Mouse (Mus musculus) myocyte (in vitro differentiated cells): ENCODE measurements around the gene Sf3b3.

Experiments
- MAX ChIP-seq: IDR thresholded peaks from one replicate; pipeline ENCODE4 v1.6.1; 2011; ENCODE audit warnings: low read depth, mild to moderate bottlenecking, control low read depth
- MYOD1 ChIP-seq, 3 experiments: IDR thresholded peaks; one replicate each; pipeline ENCODE4 v1.6.1; 2011; ENCODE audit warnings: control low read depth in 2 of 3, low read depth in 2 of 3, mild to moderate bottlenecking in 2 of 3, moderate library complexity in 1 of 3; ENCODE audit not compliant: insufficient read length in 2 of 3, control insufficient read depth in 1 of 3
- MYOG ChIP-seq, 3 experiments: IDR thresholded peaks; one replicate each; pipeline ENCODE4 v1.6.1; 2011; ENCODE audit warnings: control low read depth in 2 of 3, low read depth in 2 of 3, mild to moderate bottlenecking in 2 of 3; ENCODE audit not compliant: insufficient read length in 2 of 3, control insufficient read depth in 1 of 3, insufficient read depth in 1 of 3
- POLR2A ChIP-seq: IDR thresholded peaks from one replicate; pipeline ENCODE4 v1.6.1; 2011; ENCODE audit warnings: low read depth, mild to moderate bottlenecking, control low read depth, moderate library complexity; ENCODE audit not compliant: insufficient read length
- TCF12 ChIP-seq: IDR thresholded peaks from one replicate; pipeline ENCODE4 v1.6.1; 2011; ENCODE audit warnings: mild to moderate bottlenecking, control low read depth; ENCODE audit not compliant: poor library complexity, insufficient read depth, severe bottlenecking
- USF1 ChIP-seq: IDR thresholded peaks from one replicate; pipeline ENCODE4 v1.6.1; 2011; ENCODE audit warnings: low read depth, mild to moderate bottlenecking, control low read depth, moderate library complexity

- no peak for TF ChIP-seq POLR2A
- TF ChIP-seq MYOD1 (IDR thresholded peaks at IDR 0.05; ENCODE audit: control insufficient read depth in 1 of 3, insufficient read length in 2 of 3, low read depth in 2 of 3) = no peak
- TF ChIP-seq USF1 = no peak
- TF ChIP-seq TCF12 = no peak
- no peak for TF ChIP-seq MAX
- TF ChIP-seq MYOG (IDR thresholded peaks at IDR 0.05; ENCODE audit: control insufficient read depth in 1 of 3, insufficient read depth in 1 of 3, insufficient read length in 2 of 3, low read depth in 2 of 3) = no peak
These were observed 43.6 kb downstream of the Sf3b3 start for GRCm38 (mm10) chr8:110802988-110803387.
